Mouse (Mus musculus): Measurements from ENCODE around the gene Pomt1.

GRCm38 (mm10) chr2:32235433-32235832 is 957 bp upstream of the Pomt1 start:
- TF ChIP-seq MYOD1 (IDR thresholded peaks at IDR 0.05; ENCODE audit: control insufficient read depth in 1 of 3, insufficient read length in 2 of 3, low read depth in 2 of 3): no peak
- no peak for TF ChIP-seq POLR2A (IDR thresholded peaks at IDR 0.05; ENCODE audit: insufficient read length, low read depth)
- TF ChIP-seq POLR2AphosphoS2 (IDR thresholded peaks at IDR 0.05; ENCODE audit: insufficient read length, low read depth): peak; percentile 50
- TF ChIP-seq CEBPB (IDR thresholded peaks at IDR 0.05; ENCODE audit: insufficient read depth, poor library complexity, severe bottlenecking): no peak
- TF ChIP-seq SRF (IDR thresholded peaks at IDR 0.05; ENCODE audit: control insufficient read depth, insufficient read length, low read depth): no peak
- TF ChIP-seq USF1 (IDR thresholded peaks at IDR 0.05; ENCODE audit: low read depth): no peak
- TF ChIP-seq TCF12 (IDR thresholded peaks at IDR 0.05; ENCODE audit: insufficient read depth, poor library complexity, severe bottlenecking): no peak
- no peak for TF ChIP-seq MYOG (IDR thresholded peaks at IDR 0.05; ENCODE audit: control insufficient read depth in 1 of 3, insufficient read depth in 1 of 3, insufficient read length in 2 of 3, low read depth in 2 of 3)

Data from myocyte (in vitro differentiated cells).